Comparison of ENCODE assay signal across 23 mouse cellular contexts in genomic region chr4:58270956-58271355, GRCm38 (mm10). TPM values are rescaled to one million over a fixed set of nuclear protein-coding genes. Genes with fewer than 3 reads are reported as not detected.
"Had no signal": no experiment of that assay in that cellular context is flagged by ENCODE, and none has a peak within 500 bp of the region (broad histone marks: within the 10 kb centered on the region; RNA-seq: fewer than 3 reads in every experiment).

No protein-coding gene starts in this region.

- H3K4me1 ChIP-seq: liver, embryonic 13.5 days; midbrain, embryonic 12.5 days; midbrain, embryonic 15.5 days; neural tube, embryonic 12.5 days had no signal

- H3K4me3 ChIP-seq: layer of hippocampus, adult 2 months; limb, embryonic 10.5 days; limb, embryonic 13.5 days; liver, embryonic 13.5 days; midbrain, embryonic 12.5 days; midbrain, embryonic 15.5 days; neural tube, embryonic 12.5 days; neural tube, embryonic 15.5 days had no signal

- H3K9me3 ChIP-seq: limb, embryonic 10.5 days; limb, embryonic 13.5 days; liver, embryonic 13.5 days; midbrain, embryonic 12.5 days; midbrain, embryonic 15.5 days; neural tube, embryonic 12.5 days; neural tube, embryonic 15.5 days had no signal

- H3K36me3 ChIP-seq: limb, embryonic 10.5 days; limb, embryonic 13.5 days; liver, embryonic 13.5 days; midbrain, embryonic 12.5 days; midbrain, embryonic 15.5 days; neural tube, embryonic 12.5 days; neural tube, embryonic 15.5 days had no signal

- H3K27ac ChIP-seq: layer of hippocampus, adult 2 months; limb, embryonic 10.5 days; liver, embryonic 13.5 days; macrophage; midbrain, embryonic 12.5 days; midbrain, embryonic 15.5 days; neural tube, embryonic 12.5 days; neural tube, embryonic 15.5 days had no signal

- H3K9ac ChIP-seq: limb, embryonic 13.5 days; liver, embryonic 13.5 days; lung, embryonic 14.5 days; midbrain, embryonic 12.5 days; midbrain, embryonic 15.5 days; neural tube, embryonic 12.5 days; neural tube, embryonic 15.5 days had no signal

- DNase-seq: kidney, adult 18-20 months; kidney, adult 9 months; kidney, postnatal 14 days; layer of hippocampus, adult 9-11 months; liver; liver, embryonic 13.5 days; right cerebral cortex, adult 18-20 months; right cerebral cortex, postnatal 14 days; right cerebral cortex, postnatal 4 days; spleen, adult 18-20 months; thymus, adult 2 months; thymus, postnatal 14 days; thymus, postnatal 4 days had no signal

- H3K27me3 ChIP-seq: limb, embryonic 13.5 days; liver, embryonic 13.5 days; midbrain, embryonic 12.5 days; midbrain, embryonic 15.5 days; neural tube, embryonic 12.5 days; neural tube, embryonic 15.5 days had no signal

- H3K4me2 ChIP-seq: liver, embryonic 13.5 days; midbrain, embryonic 12.5 days; midbrain, embryonic 15.5 days; neural tube, embryonic 12.5 days; neural tube, embryonic 15.5 days had no signal

- ATAC-seq: midbrain, embryonic 15.5 days had no signal

RNA-seq across cellular contexts. Expression of gene Musk, which starts 14.8 kb away (rescaled TPM):
- polyA plus RNA-seq: lung, embryonic 14.5 days; lung, postnatal 0 days; macrophage; midbrain, embryonic 12.5 days; midbrain, embryonic 15.5 days had no signal
